Mouse (Mus musculus): ENCODE measurements around the gene Tesk1. TPM values are rescaled to one million over a fixed set of nuclear protein-coding genes. Genes with fewer than 3 reads are reported as not detected.

Gene Tesk1
- polyA plus RNA-seq, 1 experiment from 2014 or later, result 3.1 TPM

DNA sequence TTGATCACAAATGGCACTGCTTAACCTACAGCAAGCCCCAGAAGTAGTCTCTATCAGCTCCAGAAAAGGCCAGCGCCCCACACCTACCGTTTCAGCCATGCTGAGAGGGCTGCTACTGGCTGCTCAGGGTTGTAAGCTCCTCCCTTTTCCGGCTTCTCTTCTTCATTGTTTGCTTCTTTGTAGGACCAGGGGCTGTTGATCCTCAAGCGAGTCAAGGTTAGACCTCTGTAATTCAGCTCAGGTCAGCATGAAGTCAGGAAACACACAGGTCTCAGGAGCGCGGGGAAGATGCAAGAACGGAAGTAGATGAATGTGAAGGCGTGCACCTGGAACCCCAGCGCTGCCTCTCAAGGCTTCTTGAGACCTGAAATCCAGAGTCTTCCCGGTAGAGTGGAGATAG, 37.0 kb upstream of the Tesk1 start:
- no peaks in the 10 kb centered on the region for H3K9me3 ChIP-seq (replicated peaks)
- no peak overlapping the region for H3K4me3 ChIP-seq
- H3K9ac ChIP-seq, result no peak overlapping the region
- 87% methylated on average over 10 of the region's 10 CpGs for WGBS
- H3K4me1 ChIP-seq (replicated peaks), result peaks cover 61% of the 10 kb centered on the region
- H3K27ac ChIP-seq, result no peak overlapping the region
- ATAC-seq (replicated peaks; ENCODE audit: insufficient number of reproducible peaks, insufficient read depth, low FRiP score, low read depth), result no peak
- no peaks in the 10 kb centered on the region for H3K36me3 ChIP-seq
- no peaks in the 10 kb centered on the region for H3K27me3 ChIP-seq
- H3K4me2 ChIP-seq, result no peak overlapping the region

DNA sequence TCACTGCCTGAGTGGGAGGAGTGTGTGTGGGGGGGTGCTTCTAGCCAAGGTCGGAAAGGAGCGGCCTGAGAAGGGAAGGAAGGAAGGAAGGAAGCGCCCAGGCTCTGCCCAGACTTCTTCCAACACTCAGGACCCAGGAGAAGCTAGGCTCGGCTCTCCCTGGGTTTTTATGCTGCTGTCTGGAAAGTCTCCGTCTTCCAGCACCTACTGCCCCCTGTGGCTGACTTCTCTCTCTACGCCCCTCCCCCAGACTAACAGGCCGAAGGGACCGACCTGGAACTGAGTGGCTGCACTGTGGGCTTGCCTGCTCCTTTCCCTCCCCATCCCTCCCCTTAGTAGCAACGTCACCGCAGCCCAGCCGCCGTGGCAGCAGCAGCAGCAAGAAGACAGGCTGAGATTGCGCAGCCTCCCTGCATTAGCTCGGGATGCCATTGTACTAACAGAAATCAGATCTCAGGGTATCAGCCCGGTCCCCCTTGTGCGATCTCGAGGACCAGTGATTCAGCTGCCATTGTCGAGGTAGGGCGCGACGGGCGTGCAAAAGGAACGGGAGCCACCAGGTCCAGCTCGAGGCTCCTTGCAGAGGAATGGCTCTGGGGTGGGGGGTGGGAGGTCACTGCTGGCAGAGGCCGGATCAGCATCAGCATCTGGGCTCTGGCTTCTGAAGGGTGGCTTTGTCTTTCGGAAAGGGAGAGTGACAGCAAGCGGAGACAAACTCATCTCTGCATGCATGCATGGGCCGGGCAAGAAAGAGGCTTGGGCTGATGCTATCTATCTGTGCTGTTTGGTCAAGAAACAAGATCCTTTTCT, 35.4 kb upstream of the Tesk1 start:
- 3% methylated on average over 28 of the region's 28 CpGs for WGBS
- ATAC-seq (replicated peaks; ENCODE audit: insufficient number of reproducible peaks, insufficient read depth, low FRiP score, low read depth), result peak; percentile 95
- H3K4me2 ChIP-seq, result peak overlapping the region; percentile 70

DNA sequence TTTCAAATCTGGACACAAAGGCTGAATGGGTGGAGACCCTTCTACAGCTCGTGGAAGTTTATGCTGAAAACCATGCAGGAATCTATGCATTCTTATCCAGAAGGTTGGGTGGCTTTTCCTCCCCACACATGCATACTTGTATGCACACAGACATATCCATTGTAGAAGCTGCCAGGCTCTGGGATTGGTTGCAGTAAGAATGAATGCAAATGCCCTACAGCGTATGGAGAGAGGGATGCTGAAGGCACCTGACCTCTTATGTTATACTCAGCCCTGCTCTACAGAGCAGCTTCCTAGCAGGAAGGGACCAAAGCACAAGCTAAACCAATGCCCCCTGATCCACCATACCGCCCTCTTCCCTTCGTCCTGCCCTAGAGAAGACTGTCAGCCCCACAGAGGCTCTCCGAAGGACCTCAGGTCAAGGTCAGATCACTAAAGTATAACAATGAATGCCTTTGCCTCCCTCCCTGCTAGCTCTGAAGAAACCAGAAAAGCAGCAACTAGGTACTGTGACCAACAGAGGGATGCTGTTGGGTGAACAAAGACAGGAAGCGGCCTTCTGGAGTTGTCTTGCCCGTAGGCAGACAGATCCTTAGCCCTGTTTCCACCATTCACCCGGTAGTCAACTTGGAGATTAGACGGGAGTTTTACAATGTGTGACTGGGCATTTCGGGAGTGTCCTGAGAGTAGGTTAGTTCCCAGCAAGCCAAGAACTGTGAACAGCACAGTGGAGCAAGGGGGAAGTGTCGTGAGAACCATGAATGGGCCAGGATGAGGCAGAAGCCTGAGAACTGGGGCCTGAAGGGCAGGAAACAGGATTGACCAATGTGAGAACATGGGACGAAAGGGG, 34.4 kb upstream of the Tesk1 start:
- Histone ChIP-seq H3K27ac (peak overlapping the region; percentile 85), H3K27me3 (no peaks in the 10 kb centered on the region), H3K4me2 (peak overlapping the region; percentile 70), H3K4me1 (replicated peaks) (peaks cover 35% of the 10 kb centered on the region), H3K9ac (no peak overlapping the region; the same call in none of the 2 replicates), H3K4me3 (peak overlapping the region; percentile 51), H3K9me3 (replicated peaks) (no peaks in the 10 kb centered on the region), H3K36me3 (no peaks in the 10 kb centered on the region)
- 62% methylated on average over 12 of the region's 12 CpGs for WGBS
- ATAC-seq (replicated peaks; ENCODE audit: insufficient number of reproducible peaks, insufficient read depth, low FRiP score, low read depth), result no peak

More for the DNA sequence above, 35.4 kb upstream of the Tesk1 start:
- Histone ChIP-seq H3K4me3 (peak overlapping the region; percentile 51), H3K9ac (peak overlapping the region; percentile 58), H3K4me1 (replicated peaks) (peaks cover 44% of the 10 kb centered on the region), H3K27ac (peak overlapping the region; percentile 85), H3K27me3 (no peaks in the 10 kb centered on the region), H3K9me3 (replicated peaks) (no peaks in the 10 kb centered on the region), H3K36me3 (no peaks in the 10 kb centered on the region)

DNA sequence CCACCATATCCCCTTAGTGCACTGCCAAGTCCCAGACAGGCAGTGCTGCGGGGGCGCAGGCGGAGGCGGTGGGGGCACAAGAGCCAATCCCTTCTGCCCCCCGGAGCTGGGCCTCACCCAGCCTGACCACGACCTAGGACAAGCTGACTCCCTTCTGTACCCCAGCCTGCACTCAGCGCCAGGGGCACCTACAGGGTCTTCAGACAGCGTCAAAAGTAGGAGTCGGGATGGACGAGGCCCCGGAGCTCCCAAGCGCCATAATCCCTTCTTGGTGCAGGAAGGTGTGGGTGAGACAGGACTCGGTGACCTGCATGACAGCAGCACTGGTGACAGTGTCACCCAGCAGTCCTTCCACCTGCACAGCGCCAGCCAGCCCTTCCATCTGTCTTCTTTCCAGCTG, 27.0 kb upstream of the Tesk1 start:
- H3K36me3 ChIP-seq, result peaks cover 21% of the 10 kb centered on the region
- no peak overlapping the region for H3K4me3 ChIP-seq
- WGBS, result 88% methylated on average over 14 of the region's 14 CpGs
- H3K4me2 ChIP-seq, result no peak overlapping the region
- H3K4me1 ChIP-seq (replicated peaks), result peaks cover 33% of the 10 kb centered on the region
- 0 out of 2 replicates have a peak overlapping the region, but pooled peaks have one; percentile 17 for H3K9ac ChIP-seq
- H3K9me3 ChIP-seq (replicated peaks), result no peaks in the 10 kb centered on the region
- ATAC-seq (replicated peaks; ENCODE audit: insufficient number of reproducible peaks, insufficient read depth, low FRiP score, low read depth), result no peak
- H3K27ac ChIP-seq, result no peak overlapping the region
- no peaks in the 10 kb centered on the region for H3K27me3 ChIP-seq

DNA sequence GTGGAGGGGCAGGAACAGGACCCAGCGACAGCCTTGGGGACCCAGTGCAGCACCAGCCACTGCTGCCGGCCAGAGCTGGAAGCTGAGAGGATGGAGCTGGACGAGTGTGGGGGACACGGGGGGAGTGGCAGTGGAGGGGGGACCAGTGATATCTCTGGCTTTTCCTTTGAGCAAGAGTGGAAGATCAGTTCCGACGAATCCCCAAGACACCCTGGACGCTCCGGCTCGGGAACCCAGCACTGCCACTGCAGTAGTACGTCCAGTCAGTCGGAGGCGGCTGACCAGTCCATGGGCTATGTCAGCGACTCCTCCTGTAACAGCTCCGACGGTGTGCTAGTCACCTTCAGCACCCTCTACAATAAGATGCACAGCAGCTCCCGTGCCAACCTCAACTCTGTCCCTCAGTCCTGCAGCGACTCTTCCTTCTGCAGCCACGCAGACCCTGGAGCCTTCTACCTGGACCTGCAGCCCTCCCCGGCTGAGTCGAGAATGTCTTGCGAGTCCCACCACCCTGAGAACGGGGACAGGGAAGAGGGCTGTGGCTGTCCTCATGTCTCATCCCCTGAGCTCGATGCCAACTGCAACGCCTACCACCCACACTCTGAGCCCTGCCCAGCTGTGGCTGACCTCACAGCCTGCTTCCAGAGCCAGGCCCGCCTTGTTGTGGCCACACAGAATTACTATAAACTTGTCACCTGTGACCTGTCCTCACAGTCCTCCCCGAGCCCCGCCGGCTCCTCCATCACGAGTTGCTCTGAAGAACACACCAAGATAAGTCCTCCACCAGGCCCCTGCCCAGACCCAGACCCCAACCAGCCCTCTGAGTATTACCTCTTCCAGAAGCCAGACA, 26.3 kb upstream of the Tesk1 start:
- Histone ChIP-seq H3K4me1 (replicated peaks) (peaks cover 38% of the 10 kb centered on the region), H3K4me3 (no peak overlapping the region), H3K4me2 (no peak overlapping the region), H3K27me3 (no peaks in the 10 kb centered on the region), H3K9ac (0 out of 2 replicates have a peak overlapping the region, but pooled peaks have one; percentile 17), H3K9me3 (replicated peaks) (no peaks in the 10 kb centered on the region), H3K36me3 (peaks cover 21% of the 10 kb centered on the region), H3K27ac (no peak overlapping the region)
- ATAC-seq (replicated peaks; ENCODE audit: insufficient number of reproducible peaks, insufficient read depth, low FRiP score, low read depth), result no peak
- 82% methylated on average over 29 of the region's 29 CpGs for WGBS

- Histone ChIP-seq H3K4me1 (replicated peaks) (peaks cover 38% of the 10 kb centered on the region), H3K27me3 (no peaks in the 10 kb centered on the region), H3K9me3 (replicated peaks) (no peaks in the 10 kb centered on the region), H3K9ac (no peak overlapping the region), H3K27ac (no peak overlapping the region), H3K4me3 (no peak overlapping the region), H3K4me2 (no peak overlapping the region), H3K36me3 (peaks cover 21% of the 10 kb centered on the region)
- 90% methylated on average over 22 of the region's 22 CpGs for WGBS
- ATAC-seq (replicated peaks; ENCODE audit: insufficient number of reproducible peaks, insufficient read depth, low FRiP score, low read depth), result no peak
Measured at GRCm38 (mm10) chr4:43416071-43416490, 25.7 kb upstream of the Tesk1 start.

GRCm38 (mm10) chr4:43417269-43418062, 24.3 kb upstream of the Tesk1 start:
- no peaks in the 10 kb centered on the region for H3K9me3 ChIP-seq (replicated peaks)
- H3K27me3 ChIP-seq, result no peaks in the 10 kb centered on the region
- WGBS, result 65% methylated on average over 16 of the region's 16 CpGs
- ATAC-seq (replicated peaks; ENCODE audit: insufficient number of reproducible peaks, insufficient read depth, low FRiP score, low read depth), result no peak
- H3K27ac ChIP-seq, result peak overlapping the region; percentile 37
- H3K4me1 ChIP-seq (replicated peaks), result peaks cover 38% of the 10 kb centered on the region
- peaks cover 31% of the 10 kb centered on the region for H3K36me3 ChIP-seq
- H3K4me2 ChIP-seq, result 0 out of 2 replicates have a peak overlapping the region, but pooled peaks have one; percentile 4
- H3K4me3 ChIP-seq, result no peak overlapping the region
- no peak overlapping the region for H3K9ac ChIP-seq

DNA sequence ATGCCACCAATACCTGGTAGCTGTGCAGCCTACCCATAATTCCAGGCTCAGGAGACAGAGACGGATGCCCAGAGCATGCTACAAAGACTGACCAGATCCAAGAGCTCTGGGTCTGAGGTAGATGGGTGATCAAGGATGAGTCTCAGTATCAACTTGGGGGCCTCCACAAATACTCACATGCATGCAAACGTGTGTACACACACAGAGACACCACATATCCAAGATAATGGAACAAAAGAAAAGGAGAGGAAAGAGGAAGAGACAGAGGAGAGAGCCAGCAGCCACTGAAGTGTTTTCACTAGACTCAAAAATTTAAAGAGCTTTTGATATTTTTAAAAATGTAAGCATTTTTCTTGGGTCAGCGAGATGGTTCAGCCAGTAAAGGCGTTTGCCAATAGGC, 23.3 kb upstream of the Tesk1 start:
- Histone ChIP-seq H3K36me3 (peaks cover 41% of the 10 kb centered on the region), H3K4me3 (no peak overlapping the region), H3K27me3 (no peaks in the 10 kb centered on the region), H3K4me2 (no peak overlapping the region), H3K4me1 (replicated peaks) (peaks cover 34% of the 10 kb centered on the region), H3K9me3 (replicated peaks) (no peaks in the 10 kb centered on the region), H3K9ac (no peak overlapping the region), H3K27ac (no peak overlapping the region)
- 60% methylated on average over 4 of the region's 4 CpGs for WGBS
- ATAC-seq (replicated peaks; ENCODE audit: insufficient number of reproducible peaks, insufficient read depth, low FRiP score, low read depth), result no peak

- H3K4me2 ChIP-seq, result no peak overlapping the region
- H3K4me1 ChIP-seq (replicated peaks), result peaks cover 32% of the 10 kb centered on the region
- no peaks in the 10 kb centered on the region for H3K9me3 ChIP-seq (replicated peaks)
- H3K4me3 ChIP-seq, result no peak overlapping the region
- WGBS, result 60% methylated on average over 15 of the region's 15 CpGs
- peaks cover 3% of the 10 kb centered on the region; the same call in 1 of the 2 replicates for H3K27me3 ChIP-seq
- ATAC-seq (replicated peaks; ENCODE audit: insufficient number of reproducible peaks, insufficient read depth, low FRiP score, low read depth), result no peak
- peaks cover 48% of the 10 kb centered on the region for H3K36me3 ChIP-seq
- 0 out of 2 replicates have a peak overlapping the region, but pooled peaks have one; percentile 0 for H3K27ac ChIP-seq
- no peak overlapping the region for H3K9ac ChIP-seq
Measured at GRCm38 (mm10) chr4:43418973-43419656, 22.6 kb upstream of the Tesk1 start.

DNA sequence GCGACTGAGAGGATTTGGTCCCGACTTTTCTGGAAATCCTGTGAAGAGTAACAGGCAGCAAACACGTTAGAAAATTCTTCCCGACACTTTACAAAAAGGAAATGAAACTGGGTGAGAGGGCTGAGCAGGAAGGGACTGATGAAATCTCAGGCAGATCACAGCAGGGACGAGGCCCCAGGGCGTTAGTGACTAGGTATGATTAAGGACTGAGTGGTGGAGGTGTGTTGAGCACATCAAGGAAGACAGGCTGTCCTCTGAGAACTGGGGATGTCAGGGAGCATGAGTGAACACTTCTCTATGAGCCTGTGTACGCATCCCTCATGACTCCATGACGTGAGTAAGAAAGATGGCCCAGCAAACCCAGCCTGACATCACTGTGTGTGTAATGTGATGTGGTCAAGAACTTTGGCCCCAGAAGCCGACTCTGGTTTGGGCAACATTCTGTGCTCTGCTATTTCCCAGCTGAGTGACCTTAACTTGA, 21.9 kb upstream of the Tesk1 start:
- H3K4me3 ChIP-seq, result no peak overlapping the region
- peaks cover 5% of the 10 kb centered on the region; the same call in 1 of the 2 replicates for H3K27me3 ChIP-seq
- ATAC-seq (replicated peaks; ENCODE audit: insufficient number of reproducible peaks, insufficient read depth, low FRiP score, low read depth), result no peak
- no peak overlapping the region for H3K4me2 ChIP-seq
- peaks cover 51% of the 10 kb centered on the region for H3K36me3 ChIP-seq
- no peaks in the 10 kb centered on the region for H3K9me3 ChIP-seq (replicated peaks)
- H3K27ac ChIP-seq, result no peak overlapping the region; the same call in 1 of the 2 replicates
- H3K4me1 ChIP-seq (replicated peaks), result peaks cover 32% of the 10 kb centered on the region
- H3K9ac ChIP-seq, result no peak overlapping the region
- WGBS, result 57% methylated on average over 9 of the region's 9 CpGs

Measured in heart, embryonic 15.5 days (tissue).